Mouse (Mus musculus) testis, adult 2 months (tissue): ENCODE results near the gene Gm1123.

Experiments used
- CTCF ChIP-seq: fragments of 200-500 bp; IDR thresholded peaks from 2 replicates; pipeline ENCODE4 v1.5.1; 2012; ENCODE audit warnings: low read depth, mild to moderate bottlenecking, inconsistent platforms, low read length, moderate library complexity; ENCODE audit not compliant: control insufficient read depth, insufficient read depth, insufficient replicate concordance
- POLR2A ChIP-seq: fragments of 200-500 bp; IDR thresholded peaks from 2 replicates; pipeline ENCODE4 v1.6.1; 2012; ENCODE audit warnings: low read depth, mild to moderate bottlenecking, inconsistent platforms, low read length, moderate library complexity; ENCODE audit not compliant: control insufficient read depth

DNA sequence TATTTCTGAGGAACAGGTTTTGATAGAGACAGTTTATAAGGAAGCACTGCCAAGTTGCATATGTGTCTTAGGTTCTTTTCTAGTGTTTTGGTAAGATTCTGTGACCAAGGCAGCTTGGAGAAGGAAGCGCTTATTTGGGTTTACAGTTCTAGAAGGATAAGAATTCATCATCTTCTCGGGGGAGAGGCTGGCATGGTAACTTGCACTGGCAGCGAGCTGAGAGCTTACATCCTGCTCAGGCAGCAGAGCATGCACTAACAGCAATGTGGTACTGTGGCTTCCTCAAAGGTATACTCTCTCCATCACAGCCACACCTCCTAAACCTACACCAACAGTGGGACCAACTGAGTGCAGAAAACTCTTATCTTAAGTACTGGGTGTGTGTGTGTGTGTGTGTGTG is 18.8 kb downstream of the Gm1123 start:
- TF ChIP-seq CTCF (no peak), POLR2A (no peak)
